Mouse (Mus musculus) cerebellum, adult (tissue): ENCODE measurements around the gene Amhr2.

Source experiments
- ATAC-seq: cut with Nextera tagmentation; 2 replicates; pipeline ENCODE4 v1.9.2; 2017; ENCODE audit warnings: mild to moderate bottlenecking, moderate library complexity, mixed read lengths; ENCODE audit not compliant: insufficient number of reproducible peaks, low FRiP score, low TSS enrichment

Gene Amhr2

DNA sequence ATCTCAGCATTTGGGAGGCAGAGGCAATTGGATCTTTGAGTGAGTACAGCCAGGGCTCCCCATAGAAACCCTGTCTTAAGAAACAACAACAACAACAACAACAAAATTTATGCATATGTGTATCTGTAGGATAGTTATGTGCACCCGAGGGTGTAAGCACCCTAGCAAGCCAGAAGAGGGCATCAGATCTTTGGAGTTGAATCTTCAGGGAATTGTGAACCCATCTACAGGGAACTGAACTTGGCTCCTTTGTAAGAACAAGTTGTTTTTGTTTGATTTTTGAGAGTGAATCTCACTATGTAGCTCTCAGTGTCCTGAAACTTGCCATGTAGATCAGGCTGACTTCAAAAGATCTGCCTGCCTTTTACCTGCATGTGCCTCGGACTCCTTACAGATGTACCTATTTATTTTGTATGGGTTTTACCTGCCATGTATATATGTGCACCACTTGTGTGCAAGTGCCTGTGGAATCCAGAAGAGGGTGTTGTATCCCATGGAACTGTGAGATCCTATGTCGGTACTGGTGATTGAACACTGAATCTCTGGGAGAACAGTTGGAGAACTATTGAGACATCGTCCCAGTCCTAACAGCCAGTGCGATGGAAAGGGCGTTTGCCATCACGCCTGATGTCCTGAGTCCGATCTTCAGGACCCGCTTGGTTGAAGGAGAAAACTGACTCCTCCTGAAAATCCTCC, 23.7 kb downstream of the Amhr2 start:
- no peak for ATAC-seq

DNA sequence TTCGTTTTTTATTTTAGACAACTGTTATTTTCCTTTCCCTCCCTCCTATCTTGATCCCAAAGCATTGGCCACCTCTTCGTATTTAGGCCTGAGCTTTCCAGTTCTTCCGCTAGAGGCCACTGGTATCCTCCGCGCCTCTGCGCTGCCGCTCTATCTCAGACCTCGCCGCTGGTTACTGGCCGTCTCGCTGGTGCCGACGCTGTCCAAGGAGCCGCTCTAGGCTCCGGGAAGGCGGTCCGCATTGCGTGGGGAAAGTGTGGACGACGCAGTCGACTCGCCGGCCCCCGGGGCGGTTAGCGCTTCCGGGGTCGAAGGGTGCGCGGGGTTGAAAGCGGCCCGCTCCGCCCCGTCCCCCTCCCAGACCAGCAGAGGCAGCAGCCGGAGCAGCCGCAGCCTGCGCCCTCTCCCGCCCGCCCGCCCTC, 25.0 kb downstream of the Amhr2 start, which contains the start of gene Pcbp2:
TSS of gene Pcbp2 (plus strand) at position 357 of the 422 bp plus-strand sequence.
- peak; percentile 99 for ATAC-seq

- peak; percentile 27; the same call in 1 of the 2 replicates for ATAC-seq
These were observed 25.6 kb downstream of the Amhr2 start for GRCm38 (mm10) chr15:102470605-102471294.

DNA sequence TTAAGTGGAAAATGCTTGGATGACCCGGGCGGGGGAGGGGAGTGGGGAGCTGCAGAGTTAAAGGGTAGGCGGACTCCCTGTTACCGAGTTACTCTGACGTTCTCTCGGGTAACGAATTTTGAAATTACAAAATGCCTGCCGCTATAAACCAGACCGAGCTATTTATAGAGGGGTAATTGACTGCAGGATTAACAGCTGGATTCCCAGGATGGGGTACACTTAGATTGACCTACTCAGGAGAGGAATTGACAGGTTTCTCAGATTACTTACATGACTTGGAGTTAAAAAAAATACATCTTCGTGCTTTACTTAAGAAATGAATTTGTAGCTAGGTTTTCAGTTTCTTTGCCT, 26.1 kb downstream of the Amhr2 start:
- ATAC-seq, result 0 out of 2 replicates have a peak, but pooled peaks have one; percentile 2

DNA sequence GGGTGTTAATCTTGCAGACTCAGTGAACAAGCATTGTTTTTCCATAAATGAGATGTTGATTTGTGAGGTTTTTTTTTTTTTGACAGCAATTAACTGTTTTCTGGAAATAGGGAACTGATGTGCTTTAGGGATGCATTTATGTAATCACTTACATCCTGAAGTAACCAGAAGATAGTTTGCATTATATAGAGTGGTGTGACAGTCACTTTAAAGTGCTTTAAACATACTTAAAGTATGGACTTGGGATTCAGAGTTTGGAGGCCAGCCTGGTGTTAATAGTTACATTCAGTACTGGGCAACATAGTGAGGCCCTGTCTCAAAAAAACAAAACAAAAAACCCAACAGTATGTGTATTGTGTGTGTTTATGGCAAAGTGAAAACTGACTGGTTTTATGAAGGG, 26.6 kb downstream of the Amhr2 start:
- ATAC-seq, result no peak

- no peak for ATAC-seq
These were observed 28.1 kb downstream of the Amhr2 start for GRCm38 (mm10) chr15:102473246-102473645.

GRCm38 (mm10) chr15:102474520-102474919, 29.4 kb downstream of the Amhr2 start:
- no peak for ATAC-seq

DNA sequence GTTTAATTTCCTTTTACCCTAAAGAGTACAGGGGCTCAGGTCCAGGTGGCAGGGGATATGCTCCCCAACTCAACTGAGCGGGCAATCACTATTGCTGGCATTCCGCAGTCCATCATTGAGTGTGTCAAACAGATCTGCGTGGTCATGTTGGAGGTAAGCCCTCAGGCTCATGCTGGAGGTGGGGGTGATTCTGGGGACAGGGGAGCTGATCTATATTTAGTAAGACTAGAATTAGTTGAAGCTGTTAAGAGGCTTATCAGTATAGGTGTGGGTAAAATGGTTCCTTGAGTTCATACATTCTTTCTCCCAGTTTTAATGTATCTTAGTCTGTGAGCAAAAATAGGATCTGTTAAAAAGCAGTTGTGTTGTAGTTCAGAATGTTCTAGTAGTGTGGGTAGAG, 38.0 kb downstream of the Amhr2 start:
- no peak for ATAC-seq

DNA sequence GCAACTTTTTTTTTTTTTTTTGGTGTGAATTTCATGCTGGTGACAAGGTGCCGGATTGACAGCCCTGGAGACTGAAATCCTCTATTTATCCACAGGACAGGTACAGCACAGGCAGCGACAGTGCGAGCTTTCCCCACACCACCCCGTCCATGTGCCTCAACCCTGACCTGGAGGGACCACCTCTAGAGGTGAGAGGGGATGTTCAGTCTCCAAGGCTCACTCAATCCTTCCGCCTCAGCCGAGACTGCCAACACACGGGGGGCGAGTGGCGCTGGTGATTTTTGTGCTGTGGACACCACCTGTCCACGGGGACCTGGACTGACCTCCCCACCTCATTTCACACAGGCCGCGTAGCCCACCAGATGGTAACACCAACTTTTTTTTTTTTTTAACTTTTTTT, 40.7 kb downstream of the Amhr2 start:
- ATAC-seq, result no peak

DNA sequence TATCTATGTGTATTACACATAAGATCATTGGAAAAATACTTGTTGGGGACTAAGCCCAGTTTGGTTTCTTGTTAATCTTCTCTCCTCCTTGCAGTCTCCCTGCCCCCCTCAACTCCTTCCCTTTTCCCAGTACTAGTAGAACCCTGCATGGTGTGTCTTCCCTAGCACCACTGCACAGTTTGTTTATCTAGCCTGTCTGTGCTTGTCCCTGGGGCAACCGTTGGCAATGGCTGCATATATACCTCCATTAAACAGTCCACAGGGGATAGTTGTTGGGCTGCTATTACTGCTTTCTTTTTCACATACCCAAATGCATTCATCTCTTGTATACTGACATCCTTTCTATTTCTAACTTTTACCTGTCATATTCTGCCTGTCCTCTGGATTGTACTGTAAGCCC, 42.5 kb downstream of the Amhr2 start:
- no peak for ATAC-seq

DNA sequence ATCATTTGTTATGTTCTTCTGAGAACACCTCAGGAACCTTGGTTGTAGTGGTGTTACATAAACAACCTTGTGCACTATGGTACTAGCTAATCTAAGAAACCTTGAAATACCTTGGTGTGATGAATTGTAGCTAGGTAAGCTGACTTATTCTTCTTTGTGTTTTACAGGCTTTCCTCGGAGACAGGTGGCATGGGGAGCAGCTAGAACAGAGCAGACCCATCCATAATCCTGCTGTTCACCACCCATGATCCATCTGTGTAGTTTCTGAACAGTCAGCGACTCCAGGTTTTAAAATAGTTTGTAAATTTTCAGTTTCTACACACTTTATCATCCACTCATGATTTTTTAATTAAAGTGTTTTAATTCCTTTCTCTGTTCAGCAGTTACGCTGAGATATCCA, 53.2 kb downstream of the Amhr2 start:
- ATAC-seq, result no peak

DNA sequence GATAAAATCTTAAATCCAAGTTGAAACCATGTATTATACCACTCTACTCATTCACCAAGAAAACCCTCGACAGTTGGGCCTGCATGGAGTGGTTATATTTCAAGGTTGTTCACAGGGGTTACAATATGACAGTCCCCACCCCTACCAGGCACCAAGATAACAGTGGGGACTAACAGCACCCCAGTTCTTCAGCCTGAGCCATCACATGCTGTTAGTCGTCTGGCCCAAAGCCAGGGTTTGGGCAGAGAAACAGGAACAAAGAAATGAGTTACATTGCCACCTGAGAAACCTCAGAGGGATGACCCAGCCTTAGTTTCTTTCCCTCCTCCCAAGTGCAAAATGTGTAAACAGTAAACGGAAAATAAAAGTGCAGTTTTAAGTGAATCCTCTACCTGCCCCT, 54.2 kb downstream of the Amhr2 start:
- no peak for ATAC-seq

DNA sequence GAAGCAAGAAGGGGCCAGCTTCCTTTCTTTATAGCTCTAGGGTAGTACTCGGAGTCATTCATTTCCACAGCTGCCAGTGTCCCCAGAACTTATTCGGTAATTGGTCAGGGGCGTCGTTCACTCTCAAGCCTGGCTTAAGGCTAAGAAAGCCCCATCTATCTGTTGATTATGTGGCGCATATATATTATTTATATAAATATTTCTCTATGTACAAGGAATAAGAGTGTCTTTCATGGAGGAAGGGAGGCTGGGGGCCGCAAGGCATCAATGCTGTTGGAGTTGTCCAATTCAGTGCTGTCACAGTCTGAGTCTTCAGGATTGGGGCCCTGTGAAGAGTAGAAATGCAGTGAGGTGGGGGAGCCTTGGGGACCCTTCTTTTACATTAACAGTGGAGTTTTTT, 54.7 kb downstream of the Amhr2 start:
- ATAC-seq, result no peak

- ATAC-seq, result no peak
These were observed 55.3 kb downstream of the Amhr2 start for GRCm38 (mm10) chr15:102500479-102500878.

GRCm38 (mm10) chr15:102501084-102501814, 56.1 kb downstream of the Amhr2 start:
- ATAC-seq, result no peak

GRCm38 (mm10) chr15:102502254-102502840, 57.2 kb downstream of the Amhr2 start:
- ATAC-seq, result no peak

DNA sequence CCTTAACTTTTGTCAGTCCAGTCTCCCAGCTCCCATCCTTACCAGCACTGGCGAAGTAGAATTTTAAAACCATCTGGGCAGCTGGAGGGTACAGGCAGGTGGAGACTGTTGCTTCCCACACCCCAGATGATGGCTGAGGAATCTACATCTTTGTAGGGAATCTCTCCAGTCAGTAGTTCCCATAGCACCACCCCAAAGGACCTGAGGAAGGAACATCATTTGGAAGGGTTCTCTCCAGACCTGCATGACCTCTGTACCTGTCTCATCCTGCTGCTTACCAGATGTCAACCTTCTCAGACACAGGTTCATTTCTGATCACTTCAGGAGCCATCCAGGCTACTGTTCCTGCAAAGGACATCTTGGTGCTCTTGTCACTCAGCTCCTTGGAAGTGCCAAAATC, 58.3 kb downstream of the Amhr2 start, which contains the start of gene Gm10337:
TSS of gene Gm10337 (plus strand) at position 276 of the 400 bp plus-strand sequence.
- ATAC-seq, result no peak
